Mouse (Mus musculus): ENCODE data around the gene Gm20388.

Gm20388 gene

GRCm38 (mm10) chr8:121544276-121544785 lies 1633.7 kb downstream of the Gm20388 start, which contains the start of gene 1700018B08Rik:
TSS of gene 1700018B08Rik (minus strand) at chr8:121544320.
- DNase-seq (ENCODE audit: low spot score) = no peak

DNA sequence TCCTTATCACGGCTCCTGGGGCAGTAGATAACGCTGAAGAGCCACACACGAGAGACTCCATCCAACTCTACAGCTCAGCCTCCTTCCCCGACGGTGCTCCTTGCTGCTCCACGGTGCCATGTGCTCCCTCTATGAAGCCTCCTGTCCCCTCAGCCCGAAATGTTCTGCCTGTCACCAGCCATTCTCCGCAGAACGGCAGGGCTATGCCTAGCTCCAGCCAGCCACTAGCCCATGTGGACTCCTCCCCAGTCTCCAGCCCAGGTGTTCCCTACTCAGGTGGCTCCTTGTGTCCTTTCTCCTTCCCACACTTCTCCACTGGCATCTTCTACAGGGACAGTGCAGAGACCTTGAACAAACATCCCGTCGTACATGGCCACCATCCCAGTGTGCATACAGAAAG lies 1634.3 kb downstream of the Gm20388 start:
- DNase-seq (ENCODE audit: low spot score) = no peak

DNA sequence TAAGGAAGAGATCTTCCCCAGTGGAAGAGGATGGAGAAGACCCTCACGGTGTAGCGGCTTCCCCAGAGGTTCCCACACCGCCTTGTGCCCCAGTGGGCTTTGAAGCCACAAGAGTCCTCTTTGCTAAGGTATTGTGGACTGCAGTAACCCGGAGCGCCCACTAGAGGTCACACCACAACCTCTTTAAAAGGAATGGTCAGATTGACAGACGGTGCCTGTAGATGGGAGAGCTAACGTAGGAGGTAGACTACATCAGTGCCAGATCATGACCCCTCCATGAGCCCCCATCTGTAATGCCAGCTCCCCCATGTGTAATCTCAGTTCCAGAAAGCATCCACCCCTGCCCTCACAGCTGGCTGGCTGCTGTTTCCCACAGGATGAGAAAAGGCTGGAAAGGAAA lies 1636.5 kb downstream of the Gm20388 start:
- peak; percentile 64 for DNase-seq (ENCODE audit: low spot score)

- no peak for DNase-seq (ENCODE audit: low spot score)
Measured at GRCm38 (mm10) chr8:121550056-121550455, 1639.4 kb downstream of the Gm20388 start.

DNA sequence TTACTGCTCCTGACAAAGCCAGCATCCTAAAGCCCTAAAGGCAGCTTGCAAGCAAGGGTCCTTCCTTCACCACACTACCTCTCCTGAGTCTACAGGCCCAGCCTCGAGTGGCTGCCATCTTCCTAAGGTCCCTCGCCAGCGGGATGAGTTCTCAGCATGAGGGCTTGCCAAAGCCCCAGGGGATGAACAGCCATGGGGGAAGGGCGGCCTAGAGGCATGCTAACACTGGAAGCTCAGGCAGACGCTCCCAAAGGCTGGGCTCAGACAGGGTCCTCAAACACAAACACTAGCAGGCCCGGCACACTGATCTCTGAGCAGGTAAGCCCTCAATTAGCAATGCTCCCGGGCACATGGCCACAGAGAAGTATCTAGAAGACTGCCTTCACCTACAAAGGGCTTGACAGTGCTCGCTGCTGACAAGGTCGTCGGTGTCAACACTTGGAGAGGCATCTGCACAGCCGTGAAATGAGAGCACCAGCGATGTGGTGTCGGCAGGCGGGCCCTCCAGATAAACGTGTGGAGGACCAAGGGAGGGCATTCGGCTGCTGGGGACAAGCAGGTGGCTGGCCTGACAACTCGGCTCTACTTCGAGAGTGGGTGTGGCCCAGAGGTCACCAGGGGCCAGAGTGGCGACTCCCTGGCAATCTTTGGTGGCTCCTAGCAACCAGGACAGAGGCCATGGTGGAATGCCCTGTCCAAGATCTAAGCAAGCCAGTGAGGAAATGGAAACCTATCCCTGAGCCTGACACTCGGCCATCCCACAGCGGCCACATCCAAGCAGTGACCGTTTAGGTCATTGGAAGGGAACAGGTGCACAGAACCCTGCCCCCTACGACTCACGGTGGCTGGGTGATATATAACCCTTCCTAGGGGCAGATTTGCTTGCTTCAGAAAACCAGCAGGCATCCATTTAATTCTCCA lies 1640.7 kb downstream of the Gm20388 start:
- no peak for DNase-seq (ENCODE audit: low spot score)

DNA sequence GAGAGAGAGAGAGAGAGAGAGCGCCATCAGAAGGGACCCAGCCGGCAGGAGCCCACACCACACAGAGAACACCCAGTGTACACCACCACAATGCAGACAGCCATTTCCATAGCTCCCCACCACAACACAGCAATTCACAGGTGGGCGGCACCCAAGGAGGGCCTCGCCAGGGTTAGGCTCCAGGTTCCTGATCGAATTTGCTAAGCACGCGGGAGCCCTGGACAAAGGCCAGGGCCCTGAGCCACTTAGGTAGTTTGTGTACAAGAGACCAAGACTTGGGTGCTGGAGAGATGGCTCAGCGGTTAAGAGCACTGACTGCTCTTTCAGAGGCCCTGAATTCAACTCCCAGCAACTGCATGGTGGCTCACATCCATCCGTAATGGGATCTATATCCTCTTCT lies 1641.9 kb downstream of the Gm20388 start:
- no peak for DNase-seq (ENCODE audit: low spot score)

GRCm38 (mm10) chr8:121553831-121554475 lies 1643.3 kb downstream of the Gm20388 start:
- no peak for DNase-seq (ENCODE audit: low spot score)

DNA sequence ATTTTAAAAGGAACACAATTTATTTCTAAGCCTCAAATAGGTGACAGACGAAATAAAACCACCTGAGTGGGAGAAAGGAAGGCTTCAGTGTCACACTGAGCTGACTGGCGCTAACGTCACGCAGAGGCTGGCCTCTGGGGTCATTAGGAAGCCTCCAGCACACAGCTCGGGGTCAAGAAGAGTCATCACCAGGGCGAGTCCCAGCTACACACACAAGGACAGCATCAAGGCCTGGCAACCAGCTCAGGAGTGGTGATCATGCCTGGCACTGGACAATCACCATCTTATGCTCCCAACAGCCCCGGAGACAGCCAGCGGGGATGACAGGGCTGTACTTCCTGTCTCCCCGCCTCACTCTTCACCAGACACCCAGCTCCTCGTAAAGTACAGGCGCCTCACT lies 1647.1 kb downstream of the Gm20388 start:
- DNase-seq (ENCODE audit: low spot score) = no peak

GRCm38 (mm10) chr8:121558538-121558937 lies 1647.9 kb downstream of the Gm20388 start:
- DNase-seq (ENCODE audit: low spot score) = no peak

DNA sequence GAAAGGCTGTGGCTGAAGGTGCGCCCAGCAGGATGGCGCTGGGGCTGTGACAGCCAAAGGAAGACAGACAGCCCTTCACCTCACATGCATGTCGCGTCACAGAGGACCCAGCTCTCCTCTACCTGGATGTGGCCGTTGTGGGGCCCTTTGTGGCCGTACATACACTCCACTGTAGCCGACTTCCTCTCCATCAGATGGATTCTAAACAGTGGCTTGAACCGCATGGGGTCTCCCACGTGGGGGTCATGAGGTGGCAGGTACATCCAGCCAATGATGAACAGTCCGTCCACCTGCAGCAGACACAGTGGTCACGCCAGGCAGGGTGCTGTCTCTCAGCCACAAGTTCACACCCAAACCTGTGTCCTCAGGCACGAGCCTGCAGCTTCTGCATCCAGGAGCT lies 1649.2 kb downstream of the Gm20388 start:
- DNase-seq (ENCODE audit: low spot score) = no peak

DNA sequence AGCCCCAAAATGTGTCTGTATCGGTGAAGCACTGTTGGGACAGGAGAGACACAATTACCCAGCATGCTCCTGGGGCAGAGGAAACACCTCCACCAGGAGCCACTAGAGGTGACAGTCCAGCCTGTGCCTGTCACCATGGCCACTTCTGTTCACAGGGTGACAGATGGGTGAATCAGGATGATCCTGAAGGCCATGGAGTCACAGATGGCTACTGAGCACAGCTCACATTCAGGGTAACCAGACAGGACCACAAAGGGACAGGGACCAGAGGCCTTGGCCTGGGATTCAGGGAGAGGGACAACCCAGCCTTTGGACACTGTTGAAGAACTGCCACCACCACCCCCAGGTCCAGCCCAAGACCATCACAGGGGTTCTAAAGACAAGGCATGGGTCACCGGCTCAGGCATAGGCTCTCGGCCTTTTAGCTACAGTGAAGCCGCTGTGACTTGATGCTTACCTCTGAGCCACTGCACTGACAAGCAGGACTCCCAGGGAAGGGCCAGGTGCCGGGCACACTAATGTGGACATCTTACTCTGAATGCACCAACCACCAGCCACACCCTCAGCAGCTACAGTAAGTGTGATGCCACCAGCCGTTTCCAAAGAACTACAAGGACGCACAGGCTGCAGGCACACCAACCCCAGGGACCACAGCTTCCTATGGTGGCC lies 1649.9 kb downstream of the Gm20388 start:
- no peak for DNase-seq (ENCODE audit: low spot score)

- DNase-seq (ENCODE audit: low spot score) = no peak
Measured at GRCm38 (mm10) chr8:121561636-121562345, 1651.2 kb downstream of the Gm20388 start.

GRCm38 (mm10) chr8:121562941-121563351 lies 1652.3 kb downstream of the Gm20388 start:
- peak; percentile 65 for DNase-seq (ENCODE audit: low spot score)

- no peak for DNase-seq (ENCODE audit: low spot score)
Measured at GRCm38 (mm10) chr8:121563701-121564100, 1653.1 kb downstream of the Gm20388 start.

DNA sequence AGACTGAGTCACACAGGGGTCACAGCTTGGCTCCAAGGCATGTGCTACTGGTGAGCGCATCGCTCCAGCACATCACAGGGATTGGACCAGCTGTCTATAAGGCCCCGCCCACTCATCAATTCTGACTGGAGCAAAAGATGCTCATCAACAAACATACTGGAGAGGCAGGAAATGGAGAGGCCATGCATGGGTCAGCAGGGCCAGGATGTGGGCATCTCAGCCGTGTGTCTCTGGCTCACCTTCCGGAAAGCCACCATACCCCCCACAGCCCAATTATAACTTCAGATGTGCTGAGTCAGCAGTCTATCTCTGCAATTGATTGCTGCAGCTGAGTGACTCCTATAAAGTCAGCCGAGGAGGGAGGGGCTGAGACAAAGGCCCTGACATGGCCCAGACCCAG lies 1657.7 kb downstream of the Gm20388 start:
- DNase-seq (ENCODE audit: low spot score) = no peak

DNA sequence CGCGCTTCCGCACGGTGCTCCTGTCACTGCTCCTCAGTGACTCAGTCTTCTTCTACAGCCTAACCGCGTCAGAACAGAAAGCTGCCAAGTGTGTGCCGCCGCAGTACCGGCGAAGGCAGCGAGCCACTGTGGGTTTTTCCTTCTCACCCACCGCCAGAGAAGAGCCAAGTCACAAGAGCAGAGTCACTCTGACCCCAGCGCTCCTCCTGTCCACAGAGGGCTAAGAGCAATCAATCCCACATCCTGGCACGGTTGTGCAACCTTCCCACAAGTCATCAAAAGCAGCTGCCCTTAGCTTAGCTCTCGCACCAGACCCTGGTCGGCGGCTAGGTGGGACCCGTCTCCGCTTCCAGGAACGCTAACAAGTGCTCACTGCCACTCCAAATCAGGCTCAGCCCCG lies 1659.7 kb downstream of the Gm20388 start:
- DNase-seq (ENCODE audit: low spot score) = peak; percentile 47

- DNase-seq (ENCODE audit: low spot score) = no peak
Measured at GRCm38 (mm10) chr8:121570801-121571200, 1660.2 kb downstream of the Gm20388 start.

- no peak for DNase-seq (ENCODE audit: low spot score)
Measured at GRCm38 (mm10) chr8:121572121-121572520, 1661.5 kb downstream of the Gm20388 start.

DNA sequence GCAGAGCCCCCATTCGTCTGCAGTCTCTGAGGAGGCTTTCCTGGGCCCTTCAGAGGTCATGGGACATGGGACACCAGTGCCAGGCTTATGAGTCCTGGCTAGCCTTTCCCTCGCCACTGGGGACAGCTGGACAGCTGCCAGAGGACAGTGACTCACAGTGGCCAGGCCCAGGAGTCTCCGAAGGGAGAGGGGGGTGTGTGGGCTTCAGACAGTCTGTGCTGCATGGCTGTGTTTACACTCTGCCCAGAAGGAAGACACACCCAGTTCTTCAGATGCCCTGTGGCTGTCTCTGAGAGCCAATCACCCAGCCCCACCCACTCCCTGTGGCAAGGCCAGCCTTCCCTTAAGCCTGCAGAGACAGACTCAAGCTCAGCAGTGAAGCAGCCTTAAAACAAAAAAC lies 1662.6 kb downstream of the Gm20388 start:
- DNase-seq (ENCODE audit: low spot score) = peak; percentile 67

DNA sequence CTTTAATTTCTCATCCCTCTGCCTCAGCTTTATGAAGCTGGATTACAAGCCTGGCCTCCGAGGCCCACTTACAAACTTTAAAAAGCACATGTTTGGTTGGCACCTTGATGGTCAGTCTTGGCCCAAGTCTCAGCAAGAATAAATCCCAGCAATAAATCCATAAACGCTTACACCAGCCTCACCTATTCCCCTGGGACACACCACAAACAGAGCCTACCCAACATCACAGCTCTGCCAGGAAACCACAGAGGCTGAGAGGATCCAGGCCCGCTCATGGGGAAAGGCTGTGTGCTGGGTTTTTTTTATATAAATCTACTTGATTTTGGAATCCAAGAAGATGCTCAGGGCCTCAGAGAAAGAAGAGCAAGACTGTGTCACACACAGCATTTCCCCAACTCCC lies 1665.0 kb downstream of the Gm20388 start:
- no peak for DNase-seq (ENCODE audit: low spot score)

GRCm38 (mm10) chr8:121577751-121578675 lies 1667.4 kb downstream of the Gm20388 start:
- no peak for DNase-seq (ENCODE audit: low spot score)
